Mouse (Mus musculus) olfactory bulb, adult 2 months (tissue): Measurements from ENCODE around the gene Adam17.

Source experiments
- CTCF ChIP-seq: fragments of 200-500 bp; IDR thresholded peaks from 2 replicates; pipeline ENCODE4 v1.5.1; 2012; ENCODE audit warnings: low read depth, mild to moderate bottlenecking, low read length, moderate library complexity; ENCODE audit not compliant: insufficient read depth
- POLR2A ChIP-seq: fragments of 200-500 bp; IDR thresholded peaks from 2 replicates; pipeline ENCODE4 v1.6.1; 2012; ENCODE audit warnings: mild to moderate bottlenecking, low read depth, low read length, moderate library complexity; ENCODE audit not compliant: insufficient read depth

GRCm38 (mm10) chr12:21362686-21363085 lies 10.7 kb downstream of the Adam17 start:
- TF ChIP-seq CTCF (no peak), POLR2A (no peak)
